Mouse (Mus musculus) midbrain, embryonic 15.5 days (tissue): ENCODE results near the gene Tbc1d22a. TPM values are rescaled to one million over a fixed set of nuclear protein-coding genes. Genes with fewer than 3 reads are reported as not detected.
"Not testable (repeated sequence)": the region's sequence is repeated elsewhere in the genome, so short reads cannot be mapped to it uniquely, and the experiment has no call there.

Experiments
- ATAC-seq: fragments of 200-750 bp; cut with Nextera tagmentation; replicated peaks from 2 replicates; pipeline ENCODE4 v1.8.0; 2017; ENCODE audit warnings: moderate TSS enrichment
- H3K27ac ChIP-seq: fragments of 300-500 bp; sonication (generic); 2 replicates; pipeline ENCODE4 v1.5.1; 2015; ENCODE audit warnings: mild to moderate bottlenecking, inconsistent platforms
- H3K27me3 ChIP-seq: fragments of 300-500 bp; sonication (generic); replicated peaks from 2 replicates; pipeline ENCODE4 v1.6.1; 2015; ENCODE audit warnings: inconsistent platforms
- H3K36me3 ChIP-seq: fragments of 300-500 bp; sonication (generic); replicated peaks from 2 replicates; pipeline ENCODE4 v1.6.1; 2015; ENCODE audit warnings: inconsistent platforms
- H3K4me1 ChIP-seq: fragments of 300-500 bp; sonication (generic); 2 replicates; pipeline ENCODE4 v1.6.1; 2015; ENCODE audit warnings: inconsistent platforms
- H3K4me2 ChIP-seq: fragments of 300-500 bp; sonication (generic); 2 replicates; pipeline ENCODE4 v1.6.1; 2015; ENCODE audit warnings: inconsistent platforms, mild to moderate bottlenecking, moderate library complexity
- H3K4me3 ChIP-seq: fragments of 300-500 bp; sonication (generic); 2 replicates; pipeline ENCODE4 v1.5.1; 2015; ENCODE audit warnings: mild to moderate bottlenecking, inconsistent platforms
- H3K9ac ChIP-seq: fragments of 300-500 bp; sonication (generic); 2 replicates; pipeline ENCODE4 v1.6.1; 2015; ENCODE audit warnings: mild to moderate bottlenecking, inconsistent platforms
- H3K9me3 ChIP-seq: fragments of 300-500 bp; sonication (generic); 2 replicates; pipeline ENCODE4 v1.6.1; 2016; ENCODE audit warnings: inconsistent platforms
- WGBS: fragments of 180-500 bp; shearing (Covaris S2); methylation state at CpG from one replicate; pipeline ENCODE4 v1.1.7; 2015; ENCODE audit warnings: mixed read lengths; 5-methylcytosine and 5-hydroxymethylcytosine counted together
- polyA plus RNA-seq: library from polyadenylated mRNA; unstranded; fragments of >200 nt; fragmentation: Nextera tagmentation; extraction: Ambion mirVana; gene quantifications from 2 replicates; pipeline ENCODE4 v1.2.1, GENCODE M21; 2015

The Tbc1d22a gene
- polyA plus RNA-seq, 1 experiment from 2014 or later: 14.3 TPM

- H3K4me2 ChIP-seq: no peak overlapping the region
- H3K4me3 ChIP-seq: no peak overlapping the region
- WGBS: 89% methylated on average over 7 of the region's 7 CpGs
- H3K4me1 ChIP-seq: peaks cover 9% of the 10 kb centered on the region
- no peaks in the 10 kb centered on the region for H3K27me3 ChIP-seq
- no peak overlapping the region for H3K27ac ChIP-seq
- no peak for ATAC-seq
- H3K9me3 ChIP-seq: no peaks in the 10 kb centered on the region
- H3K9ac ChIP-seq: no peak overlapping the region
- H3K36me3 ChIP-seq: no peaks in the 10 kb centered on the region
Measured at GRCm38 (mm10) chr15:86219534-86220228, 5.4 kb downstream of the Tbc1d22a start.

GRCm38 (mm10) chr15:86220229-86220630 lies 6.0 kb downstream of the Tbc1d22a start:
- no peak overlapping the region for H3K4me3 ChIP-seq
- no peaks in the 10 kb centered on the region for H3K27me3 ChIP-seq
- H3K36me3 ChIP-seq: no peaks in the 10 kb centered on the region
- H3K9me3 ChIP-seq: no peaks in the 10 kb centered on the region
- H3K27ac ChIP-seq: no peak overlapping the region
- no peak overlapping the region for H3K4me2 ChIP-seq
- 83% methylated on average over 5 of the region's 5 CpGs for WGBS
- no peak for ATAC-seq
- H3K4me1 ChIP-seq: peaks cover 3% of the 10 kb centered on the region
- no peak overlapping the region for H3K9ac ChIP-seq

DNA sequence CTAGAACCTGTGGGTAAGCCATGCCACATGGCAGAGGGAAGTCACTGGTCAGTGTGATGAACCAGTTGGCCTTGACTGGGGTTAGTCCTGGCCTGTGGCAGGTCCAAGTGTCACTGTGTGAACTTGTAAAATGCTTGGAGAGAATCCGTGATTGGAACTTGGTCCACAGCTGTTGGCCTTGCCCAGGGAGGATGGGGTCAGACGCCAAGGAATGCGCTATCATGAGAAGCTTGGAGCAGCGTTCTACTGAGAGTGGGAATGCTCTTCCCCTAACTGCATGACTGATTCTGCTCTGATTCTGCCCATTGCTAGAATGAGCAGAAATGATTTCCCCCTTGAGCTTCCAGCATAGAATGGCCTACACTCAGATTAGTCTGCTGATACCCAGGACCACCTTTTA lies 6.5 kb downstream of the Tbc1d22a start:
- no peak overlapping the region for H3K4me2 ChIP-seq
- WGBS: 84% methylated on average over 4 of the region's 4 CpGs
- H3K9me3 ChIP-seq: no peaks in the 10 kb centered on the region
- no peak overlapping the region for H3K27ac ChIP-seq
- no peaks in the 10 kb centered on the region for H3K27me3 ChIP-seq
- no peaks in the 10 kb centered on the region for H3K4me1 ChIP-seq
- no peaks in the 10 kb centered on the region for H3K36me3 ChIP-seq
- no peak for ATAC-seq
- H3K4me3 ChIP-seq: no peak overlapping the region
- no peak overlapping the region for H3K9ac ChIP-seq

- no peaks in the 10 kb centered on the region for H3K27me3 ChIP-seq
- WGBS: 83% methylated on average over 4 of the region's 4 CpGs
- H3K9me3 ChIP-seq: no peaks in the 10 kb centered on the region
- H3K4me1 ChIP-seq: no peaks in the 10 kb centered on the region
- H3K4me2 ChIP-seq: no peak overlapping the region
- no peak for ATAC-seq
- H3K9ac ChIP-seq: no peak overlapping the region
- no peak overlapping the region for H3K27ac ChIP-seq
- H3K4me3 ChIP-seq: no peak overlapping the region
- no peaks in the 10 kb centered on the region for H3K36me3 ChIP-seq
Measured at GRCm38 (mm10) chr15:86221369-86221768, 7.1 kb downstream of the Tbc1d22a start.

DNA sequence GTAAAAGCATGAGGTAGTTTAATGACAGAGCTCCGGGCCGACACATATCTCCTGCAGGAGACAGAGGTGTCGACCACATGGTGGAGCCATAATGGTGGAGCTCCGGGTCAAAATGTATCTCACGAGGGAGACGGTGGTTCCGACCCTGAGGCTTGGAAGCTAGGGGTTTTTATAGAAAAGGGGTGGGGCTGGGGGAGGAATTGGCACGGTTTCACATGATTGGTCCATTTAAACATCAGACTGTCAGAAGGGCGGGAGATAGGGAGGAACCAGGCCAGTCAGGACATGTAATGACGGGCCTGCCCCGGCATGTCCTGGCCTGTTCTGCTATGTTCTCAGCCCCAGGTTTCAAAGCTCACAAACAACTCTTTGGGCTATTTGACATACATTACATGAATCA lies 7.6 kb downstream of the Tbc1d22a start:
- H3K27ac ChIP-seq, H3K9ac ChIP-seq, H3K36me3 ChIP-seq, H3K4me2 ChIP-seq, H3K9me3 ChIP-seq, H3K27me3 ChIP-seq, ATAC-seq, H3K4me1 ChIP-seq, H3K4me3 ChIP-seq: not testable (repeated sequence)
- WGBS: 88% methylated on average over 11 of the region's 11 CpGs

- Histone ChIP-seq H3K36me3 (no peaks in the 10 kb centered on the region), H3K9ac (no peak overlapping the region), H3K4me3 (no peak overlapping the region), H3K9me3 (no peaks in the 10 kb centered on the region), H3K4me2 (no peak overlapping the region), H3K27ac (no peak overlapping the region), H3K27me3 (no peaks in the 10 kb centered on the region), H3K4me1 (peaks cover 6% of the 10 kb centered on the region; the same call in 1 of the 2 replicates)
- no peak for ATAC-seq
- WGBS: 92% methylated on average over 7 of the region's 7 CpGs
Measured at GRCm38 (mm10) chr15:86224972-86225551, 10.8 kb downstream of the Tbc1d22a start.

DNA sequence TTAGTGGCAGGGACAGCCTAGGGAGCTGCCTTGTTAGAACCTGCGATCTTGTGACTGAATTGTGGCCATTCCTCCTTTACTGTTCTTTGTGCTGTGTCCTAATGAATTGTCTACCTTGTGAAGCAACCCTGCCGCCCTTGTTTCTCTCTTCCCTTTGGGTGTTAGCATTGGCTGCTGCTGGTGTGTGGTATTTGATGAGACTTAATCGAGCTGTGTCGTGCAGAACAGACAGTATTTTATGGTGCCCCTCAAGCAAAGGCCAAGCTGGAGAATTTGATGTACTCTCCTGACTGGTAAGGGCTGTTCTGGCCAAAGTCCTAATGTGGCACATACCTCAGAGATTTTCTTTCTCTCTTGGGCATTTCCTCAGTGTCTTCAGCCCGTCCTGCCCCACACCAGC lies 12.0 kb downstream of the Tbc1d22a start:
- Histone ChIP-seq H3K4me2 (no peak overlapping the region), H3K4me3 (no peak overlapping the region), H3K9me3 (no peaks in the 10 kb centered on the region), H3K36me3 (no peaks in the 10 kb centered on the region), H3K27me3 (no peaks in the 10 kb centered on the region), H3K4me1 (peaks cover 10% of the 10 kb centered on the region; the same call in 1 of the 2 replicates), H3K9ac (no peak overlapping the region), H3K27ac (no peak overlapping the region)
- WGBS: 80% methylated on average over 5 of the region's 5 CpGs
- ATAC-seq: no peak

GRCm38 (mm10) chr15:86226968-86227367 lies 12.7 kb downstream of the Tbc1d22a start:
- no peak overlapping the region for H3K9ac ChIP-seq
- 83% methylated on average over 2 of the region's 2 CpGs for WGBS
- no peak for ATAC-seq
- no peak overlapping the region for H3K27ac ChIP-seq
- H3K9me3 ChIP-seq: no peaks in the 10 kb centered on the region
- no peaks in the 10 kb centered on the region for H3K27me3 ChIP-seq
- H3K4me3 ChIP-seq: no peak overlapping the region
- H3K36me3 ChIP-seq: no peaks in the 10 kb centered on the region
- H3K4me1 ChIP-seq: peaks cover 12% of the 10 kb centered on the region
- H3K4me2 ChIP-seq: no peak overlapping the region

GRCm38 (mm10) chr15:86228186-86228585 lies 13.9 kb downstream of the Tbc1d22a start:
- Histone ChIP-seq H3K4me1 (peaks cover 15% of the 10 kb centered on the region), H3K27ac (no peak overlapping the region), H3K36me3 (no peaks in the 10 kb centered on the region), H3K27me3 (no peaks in the 10 kb centered on the region), H3K9me3 (no peaks in the 10 kb centered on the region), H3K4me3 (no peak overlapping the region), H3K4me2 (no peak overlapping the region), H3K9ac (no peak overlapping the region)
- ATAC-seq: no peak
- 48% methylated on average over 3 of the region's 3 CpGs for WGBS

- no peak overlapping the region for H3K27ac ChIP-seq
Measured at GRCm38 (mm10) chr15:86229088-86229487, 14.8 kb downstream of the Tbc1d22a start.

DNA sequence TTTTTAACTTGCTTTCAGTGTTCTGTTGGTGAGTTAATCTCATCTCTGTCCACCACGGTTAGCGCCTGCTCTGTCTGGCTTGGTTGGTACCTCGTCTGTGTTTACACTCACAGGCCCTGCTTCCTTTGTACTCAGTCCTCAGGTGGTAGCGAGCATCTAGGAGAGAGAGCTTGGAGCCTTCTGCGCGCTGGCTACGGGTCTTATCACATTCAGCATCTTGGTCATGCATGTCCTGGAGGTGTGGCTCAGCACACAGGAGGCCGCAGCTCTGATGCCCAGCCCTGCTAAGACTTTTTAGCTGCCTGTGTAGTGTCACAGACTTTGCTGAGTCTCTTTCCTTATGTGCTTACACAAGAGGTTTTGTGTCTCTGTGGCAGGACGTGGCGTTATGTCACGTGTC lies 15.4 kb downstream of the Tbc1d22a start:
- Histone ChIP-seq H3K27me3 (no peaks in the 10 kb centered on the region), H3K4me1 (peaks cover 15% of the 10 kb centered on the region)

More at GRCm38 (mm10) chr15:86229088-86229487, 14.8 kb downstream of the Tbc1d22a start:
- Histone ChIP-seq H3K27me3 (no peaks in the 10 kb centered on the region), H3K4me2 (no peak overlapping the region), H3K4me3 (no peak overlapping the region), H3K36me3 (no peaks in the 10 kb centered on the region), H3K4me1 (peaks cover 15% of the 10 kb centered on the region), H3K9me3 (no peaks in the 10 kb centered on the region), H3K9ac (no peak overlapping the region)
- no peak for ATAC-seq
- 83% methylated on average over 8 of the region's 8 CpGs for WGBS

DNA sequence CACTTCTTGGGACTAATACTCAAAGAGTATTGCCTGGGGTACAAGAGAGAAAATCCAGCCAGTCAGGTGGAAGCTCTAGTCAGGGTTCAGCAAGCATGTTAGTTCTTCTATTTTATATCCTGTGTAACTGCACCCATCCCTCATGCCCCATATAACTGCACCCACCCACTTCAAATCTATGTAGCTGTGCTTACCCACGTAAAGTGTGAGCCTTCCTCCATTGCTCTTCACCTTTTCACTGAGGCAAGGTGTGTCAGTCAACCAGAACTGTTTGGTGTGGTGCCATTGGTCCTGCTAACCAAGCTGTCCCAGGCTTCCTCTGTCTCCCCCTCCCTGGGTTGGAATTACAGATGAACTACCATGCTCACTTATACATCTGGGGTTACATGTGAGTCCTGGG lies 16.9 kb downstream of the Tbc1d22a start:
- peaks cover 15% of the 10 kb centered on the region for H3K4me1 ChIP-seq
- no peaks in the 10 kb centered on the region for H3K36me3 ChIP-seq
- WGBS: 92% methylated on average over 1 of the region's 1 CpGs
- no peaks in the 10 kb centered on the region for H3K9me3 ChIP-seq
- no peaks in the 10 kb centered on the region for H3K27me3 ChIP-seq
- H3K27ac ChIP-seq: no peak overlapping the region
- H3K4me3 ChIP-seq: no peak overlapping the region
- no peak overlapping the region for H3K4me2 ChIP-seq
- ATAC-seq: no peak
- H3K9ac ChIP-seq: no peak overlapping the region

More for the DNA sequence above, 15.4 kb downstream of the Tbc1d22a start:
- Histone ChIP-seq H3K9me3 (no peaks in the 10 kb centered on the region), H3K4me2 (no peak overlapping the region), H3K9ac (no peak overlapping the region), H3K4me3 (no peak overlapping the region), H3K36me3 (no peaks in the 10 kb centered on the region), H3K27ac (no peak overlapping the region)
- 71% methylated on average over 11 of the region's 11 CpGs for WGBS
- no peak for ATAC-seq
